Mouse (Mus musculus) urinary bladder, postnatal 10 days (tissue): ENCODE data around the gene Pqlc2.

Experiments used
- DNase-seq: peaks from one replicate; pipeline ENCODE4 v3.0.0; 2022; ENCODE audit warnings: low spot score

The Pqlc2 gene

DNA sequence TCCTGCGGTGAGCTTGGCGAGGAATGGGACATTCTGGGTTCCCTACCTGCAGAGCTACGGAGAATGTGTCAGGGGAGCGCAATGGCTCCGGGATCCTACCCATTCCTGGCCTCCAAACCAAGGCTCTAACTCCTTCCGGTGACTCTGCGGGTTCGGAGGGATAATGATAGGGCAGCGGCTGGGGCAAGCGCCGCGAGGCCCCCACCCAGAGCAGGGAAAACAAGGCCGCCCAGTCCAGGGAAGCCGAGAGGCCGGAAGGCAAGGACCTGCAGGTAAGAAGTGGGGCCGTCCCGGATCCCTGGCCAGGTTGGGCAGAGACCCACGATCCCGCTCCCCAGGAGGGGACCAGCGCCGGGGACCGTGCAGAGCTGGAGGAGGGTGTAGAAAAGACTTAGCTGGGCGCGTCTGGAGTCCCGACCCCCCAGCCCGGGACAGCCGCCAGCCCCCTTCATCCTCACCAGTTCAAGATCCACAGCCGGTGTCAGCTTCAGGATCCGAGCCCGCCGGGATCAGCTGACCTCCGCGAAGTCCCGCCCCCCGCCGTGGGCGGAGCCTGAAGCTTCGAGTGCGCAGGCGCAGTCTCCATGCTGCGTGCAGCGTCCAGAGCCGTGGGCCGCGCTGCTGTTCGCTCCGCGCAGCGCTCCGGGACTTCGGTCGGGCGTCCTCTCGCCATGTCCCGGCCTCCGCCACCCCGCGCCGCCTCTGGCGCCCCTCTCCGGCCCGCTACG lies at the start of gene Pqlc2, which contains the start of gene Akr7a5:
Gene Pqlc2 (minus strand): TSS at position 538 of the 728 bp plus-strand sequence.
Gene Akr7a5 (plus strand): TSS at position 574 of the 728 bp plus-strand sequence.
- peak; percentile 90 for DNase-seq

DNA sequence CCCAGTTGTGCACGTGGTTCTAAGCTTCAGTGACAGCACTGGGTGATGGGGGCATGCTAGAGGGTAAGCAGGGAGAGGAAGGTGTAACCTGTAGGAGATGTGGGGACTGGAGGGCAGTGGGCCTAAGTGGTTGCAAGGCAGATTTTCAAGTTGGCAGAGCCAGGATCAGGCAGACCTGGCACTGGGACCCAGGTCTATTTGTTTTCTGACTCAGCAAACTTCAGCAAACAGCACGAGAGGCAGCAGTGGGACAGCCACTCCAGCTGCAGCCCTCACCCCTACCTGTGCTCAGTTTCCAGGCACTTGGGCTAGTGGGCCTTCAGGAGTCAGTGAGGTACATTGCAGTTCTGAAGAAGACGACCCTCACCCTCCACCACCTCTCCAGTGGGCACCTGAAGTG lies 46.7 kb upstream of the Pqlc2 start:
- no peak for DNase-seq

DNA sequence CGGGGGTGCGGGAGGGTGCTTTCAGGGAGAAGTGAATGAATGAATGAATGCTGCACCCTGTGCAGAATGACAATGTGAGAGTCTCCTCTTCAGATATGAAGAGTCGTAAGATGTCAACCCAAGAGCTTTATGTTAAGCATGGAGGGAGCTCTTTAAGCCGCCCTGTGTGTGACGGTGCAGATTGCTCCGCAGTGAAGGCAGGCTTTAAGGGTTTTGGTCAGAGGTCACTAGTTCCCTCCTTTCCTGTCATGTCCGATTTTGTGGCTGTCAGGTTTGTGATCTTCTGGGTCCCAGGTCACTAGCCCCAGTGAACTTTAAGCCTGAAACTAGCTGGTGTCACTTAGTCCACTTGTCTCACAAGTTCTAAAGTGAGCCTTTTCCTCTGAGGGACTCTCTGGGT lies 42.3 kb upstream of the Pqlc2 start:
- no peak for DNase-seq

DNA sequence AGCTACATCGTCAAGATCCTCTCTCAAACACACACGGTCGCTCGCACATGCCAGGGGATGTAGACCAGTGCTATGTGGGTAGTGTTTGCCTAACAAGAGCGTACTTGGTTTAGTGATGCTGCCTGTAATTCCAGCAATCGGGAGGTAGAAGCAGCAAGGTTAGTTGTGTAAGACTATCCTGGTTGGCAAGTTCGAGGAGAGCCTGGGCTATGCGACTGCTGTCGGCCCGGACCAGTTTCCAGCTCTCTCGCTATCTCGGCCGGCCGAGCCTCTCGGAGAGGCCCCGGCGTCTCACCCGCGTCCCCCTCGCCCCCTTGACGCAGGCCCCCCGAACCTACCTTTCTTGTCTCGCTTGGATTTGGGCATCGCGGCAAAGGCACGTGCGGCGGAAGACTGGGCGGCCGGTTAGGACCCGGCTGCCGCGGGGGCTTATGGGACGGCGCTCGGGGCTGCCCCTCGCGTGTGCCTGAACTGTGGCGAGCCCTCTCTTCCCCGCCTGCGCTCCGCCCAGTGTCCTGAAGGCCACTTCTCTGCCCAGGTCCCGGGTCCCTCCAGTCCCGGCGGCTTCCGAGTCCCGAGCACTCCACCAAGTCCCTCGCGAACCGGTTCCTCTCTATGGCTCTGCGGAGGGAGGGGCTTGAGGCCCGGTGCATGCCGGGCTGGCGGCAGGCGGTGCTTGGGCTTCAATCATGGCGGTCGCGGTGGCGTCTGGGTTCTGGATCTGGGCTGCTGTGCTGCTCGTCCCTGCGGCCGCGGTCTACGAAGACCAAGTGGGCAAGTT lies 41.6 kb upstream of the Pqlc2 start, which contains the start of the genes Mrto4, Emc1 and Ubr4:
Gene Mrto4 (minus strand): TSS at position 646 of the 781 bp plus-strand sequence.
Gene Emc1 (plus strand): TSS at position 657 of the 781 bp plus-strand sequence.
Gene Ubr4 (plus strand): TSS at position 679 of the 781 bp plus-strand sequence.
- DNase-seq, result peak; percentile 41

DNA sequence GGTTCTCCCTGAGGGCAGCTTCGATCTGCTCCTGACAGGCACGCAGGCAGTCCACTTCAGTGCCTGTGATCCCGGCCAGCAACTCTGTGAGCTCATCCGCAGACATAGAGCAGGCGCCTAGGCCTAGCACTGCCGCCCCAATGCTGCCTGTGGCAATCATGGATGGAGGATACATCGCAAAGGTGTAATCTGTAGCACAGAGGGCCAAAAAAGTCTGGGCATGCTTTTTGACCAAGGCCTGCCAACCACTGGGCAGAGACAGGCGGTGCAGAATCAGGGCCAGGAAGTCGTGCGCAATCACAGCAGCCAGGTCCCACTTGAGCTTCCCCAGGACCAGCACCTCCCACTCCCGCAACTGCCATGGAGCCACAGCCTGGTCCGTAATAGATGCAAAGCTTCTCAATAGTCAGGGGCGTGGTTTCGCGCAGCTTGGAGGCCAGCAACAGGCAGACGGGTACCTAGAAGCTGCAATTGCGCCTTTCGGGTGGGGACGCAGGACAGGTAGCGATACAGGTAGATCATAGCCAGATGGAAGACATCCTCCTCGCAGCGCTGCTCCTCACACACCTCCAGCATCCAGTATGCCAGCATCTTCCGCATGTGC lies 35.0 kb upstream of the Pqlc2 start:
- DNase-seq, result no peak

DNA sequence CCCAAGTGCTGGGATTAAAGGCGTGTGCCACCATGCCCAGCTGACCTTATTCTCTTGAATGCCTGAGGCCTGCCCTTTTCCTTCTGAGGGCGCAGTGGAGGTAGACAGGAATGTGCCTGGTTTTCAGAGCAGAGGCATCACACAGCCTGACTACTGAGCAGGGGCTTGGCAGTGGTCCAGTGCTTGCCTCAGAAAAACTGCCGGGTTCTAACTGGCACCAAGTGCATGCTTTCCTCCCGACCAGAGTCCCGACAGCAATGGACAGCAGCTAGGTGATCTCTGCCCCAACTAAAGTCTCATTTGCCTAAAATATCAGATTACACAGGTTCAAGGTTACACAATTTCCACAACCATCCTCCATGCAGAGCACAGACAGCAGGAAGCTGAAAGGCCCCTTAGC lies 33.2 kb upstream of the Pqlc2 start:
- no peak for DNase-seq

DNA sequence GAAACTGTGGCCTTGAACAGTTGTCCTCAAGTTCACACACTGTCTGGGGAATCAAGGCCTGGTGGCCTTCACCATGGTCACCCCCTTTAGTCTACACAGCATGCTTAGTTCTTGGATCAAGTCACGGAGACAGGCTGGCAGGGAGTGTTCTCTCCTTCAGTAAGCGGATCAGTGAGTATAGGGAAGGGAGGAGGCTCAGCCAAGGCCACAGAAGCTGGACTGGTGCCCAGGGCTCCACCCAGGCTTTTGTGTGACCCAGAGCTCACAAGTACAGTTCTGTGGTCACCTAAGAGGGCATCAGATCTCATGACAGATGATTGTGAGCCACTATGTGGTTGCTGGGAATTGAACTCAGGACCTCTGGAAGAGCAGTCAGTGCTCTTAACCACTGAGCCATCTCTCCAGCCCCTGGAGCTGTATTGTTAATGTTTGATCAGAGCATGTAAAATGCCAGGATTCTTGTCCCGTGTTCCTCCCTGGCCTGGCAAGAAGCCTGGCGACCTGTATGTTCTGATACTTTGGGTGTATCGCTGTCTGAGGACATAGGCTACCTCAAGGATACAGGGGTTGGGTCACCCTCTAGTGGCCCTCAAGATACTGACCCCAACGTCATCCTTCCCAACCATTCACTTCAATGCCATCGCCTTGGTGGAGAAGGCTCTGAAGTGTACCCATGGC lies 31.2 kb upstream of the Pqlc2 start:
- no peak for DNase-seq

DNA sequence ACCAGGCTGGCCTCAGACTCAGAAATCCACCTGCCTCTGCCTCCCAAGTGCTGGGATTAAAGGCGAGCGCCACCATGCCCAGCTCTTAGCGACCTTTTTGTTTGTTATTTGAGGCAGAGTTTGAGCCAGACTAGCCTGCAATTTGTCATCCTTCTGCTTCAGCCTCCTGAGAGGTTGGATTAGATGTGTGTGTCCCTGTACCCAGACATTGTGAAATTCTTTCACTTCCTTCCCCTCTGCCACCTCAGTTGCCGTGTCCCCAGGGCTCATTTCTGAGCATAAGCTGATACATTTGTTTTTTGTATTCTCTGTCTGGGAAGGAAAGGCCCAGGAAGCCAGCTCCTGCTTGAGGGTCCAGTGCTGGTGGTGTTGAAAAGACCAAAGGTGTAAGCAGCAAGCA lies 30.3 kb upstream of the Pqlc2 start:
- no peak for DNase-seq

DNA sequence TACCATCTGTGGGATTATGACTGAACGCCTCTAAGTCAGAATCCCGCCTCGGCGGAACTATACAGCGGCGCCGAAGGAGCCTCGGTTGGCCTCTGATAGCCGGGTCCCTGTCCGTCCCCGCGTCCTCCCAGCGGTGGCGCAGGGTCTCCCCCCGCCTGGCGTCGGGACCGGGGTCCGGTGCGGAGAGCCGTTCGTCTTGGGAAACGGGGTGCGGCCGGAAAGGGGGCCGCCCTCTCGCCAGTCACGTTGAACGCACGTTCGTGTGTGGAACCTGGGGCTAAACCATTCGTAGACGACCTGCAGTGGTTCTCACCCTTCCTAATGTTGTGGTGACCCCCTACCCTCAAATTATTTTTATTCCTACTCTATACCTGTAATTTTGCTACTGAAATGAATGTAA lies 27.6 kb upstream of the Pqlc2 start:
- DNase-seq, result no peak

DNA sequence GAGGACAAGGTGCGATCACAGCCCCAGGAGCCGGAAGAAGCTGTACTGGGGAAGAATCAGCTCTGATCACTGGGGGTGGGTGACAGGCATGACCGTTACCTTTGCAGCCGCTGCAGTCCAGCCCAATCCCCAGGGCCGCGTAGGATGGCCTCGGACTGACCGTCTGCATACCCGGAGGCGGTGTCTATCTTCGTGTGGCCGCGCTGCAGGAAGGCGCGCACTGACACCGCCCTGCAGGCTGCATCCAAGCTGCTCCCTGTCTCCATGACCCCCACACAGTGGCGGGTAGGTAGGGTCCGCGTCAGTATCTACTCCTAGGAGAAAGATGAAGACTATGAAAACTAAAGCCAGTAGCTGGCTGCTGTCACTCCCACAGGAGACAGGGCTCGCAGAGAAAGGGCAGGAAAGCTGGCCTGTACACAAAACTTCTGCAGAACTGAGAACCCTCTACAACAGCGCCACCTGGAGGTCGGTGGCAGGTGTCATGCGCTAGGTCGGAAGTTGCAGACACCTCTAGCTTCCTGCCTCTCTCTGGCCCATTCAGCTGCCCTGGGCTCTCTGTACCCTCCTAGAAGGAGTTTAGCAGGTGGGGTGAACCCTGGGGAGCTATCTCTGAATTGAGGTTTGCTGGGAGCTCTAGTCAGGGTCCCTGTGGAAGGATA lies 26.4 kb upstream of the Pqlc2 start:
- DNase-seq, result peak; percentile 42

DNA sequence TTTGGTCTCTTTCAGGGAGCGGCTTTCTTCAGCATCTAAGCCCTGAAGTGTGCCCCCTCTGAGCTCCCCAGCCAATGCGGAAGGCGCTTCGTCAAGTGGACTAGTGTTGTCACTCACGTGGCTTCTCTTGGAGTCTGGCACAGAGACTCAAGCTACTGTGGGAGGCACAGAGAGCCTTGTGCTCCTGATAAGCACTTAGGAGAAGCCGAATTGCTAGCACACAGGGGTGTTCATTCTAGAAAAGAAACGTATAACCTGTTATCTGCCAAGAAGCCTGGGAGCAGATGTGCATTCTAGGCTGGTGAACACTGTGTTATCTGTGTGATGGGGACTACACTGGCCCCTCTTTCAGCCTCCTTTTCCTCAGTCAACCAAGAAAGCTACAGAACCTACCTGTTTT lies 25.0 kb upstream of the Pqlc2 start:
- no peak for DNase-seq

DNA sequence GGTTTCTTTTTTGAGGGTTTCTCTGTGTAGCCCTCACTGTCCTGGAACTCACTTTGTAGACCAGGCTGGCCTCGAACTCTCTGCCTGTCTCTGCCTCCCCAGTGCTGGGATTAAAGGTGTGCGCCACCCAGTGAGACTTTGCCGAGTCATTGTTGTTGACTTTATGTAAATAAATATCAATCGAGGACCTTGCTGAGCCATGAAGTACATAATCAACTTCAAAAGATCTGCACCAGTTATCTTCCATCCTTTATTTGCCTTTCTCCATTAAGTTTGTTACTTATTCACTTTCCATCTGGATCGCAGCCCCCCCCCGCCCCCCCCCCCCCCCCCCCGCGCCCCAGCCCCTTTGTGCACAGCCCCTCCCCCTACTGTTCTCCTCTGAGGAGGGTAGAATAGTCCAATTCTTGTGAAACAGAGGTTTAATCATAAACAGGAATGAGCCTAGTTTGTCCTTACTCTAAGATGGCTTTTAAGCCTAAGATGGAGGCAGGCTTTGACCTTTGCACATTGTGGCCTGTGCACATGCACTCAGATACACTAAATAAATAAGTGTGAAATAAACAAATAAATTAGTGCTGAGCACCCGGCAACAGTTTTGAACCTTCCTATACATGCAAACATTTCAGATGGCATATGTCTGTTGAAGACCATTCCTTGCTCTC lies 24.3 kb upstream of the Pqlc2 start:
- no peak for DNase-seq

DNA sequence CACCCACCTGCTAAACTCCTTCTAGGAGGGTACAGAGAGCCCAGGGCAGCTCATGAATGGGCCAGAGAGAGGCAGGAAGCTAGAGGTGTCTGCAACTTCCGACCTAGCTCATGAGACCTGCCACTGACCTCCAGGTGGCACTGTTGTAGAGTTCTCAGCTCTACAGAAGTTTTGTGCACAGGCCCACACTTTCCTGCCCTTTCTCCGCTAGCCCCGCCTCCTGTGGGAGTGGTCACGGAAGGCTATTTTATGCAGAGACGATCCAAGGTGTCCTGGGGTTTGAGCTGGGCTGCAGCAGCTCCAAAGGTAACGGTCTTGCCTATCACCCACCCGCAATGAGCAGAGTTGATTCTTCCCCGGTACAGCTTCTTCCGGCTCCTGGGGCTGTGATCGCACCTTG lies 20.1 kb upstream of the Pqlc2 start:
- no peak for DNase-seq

DNA sequence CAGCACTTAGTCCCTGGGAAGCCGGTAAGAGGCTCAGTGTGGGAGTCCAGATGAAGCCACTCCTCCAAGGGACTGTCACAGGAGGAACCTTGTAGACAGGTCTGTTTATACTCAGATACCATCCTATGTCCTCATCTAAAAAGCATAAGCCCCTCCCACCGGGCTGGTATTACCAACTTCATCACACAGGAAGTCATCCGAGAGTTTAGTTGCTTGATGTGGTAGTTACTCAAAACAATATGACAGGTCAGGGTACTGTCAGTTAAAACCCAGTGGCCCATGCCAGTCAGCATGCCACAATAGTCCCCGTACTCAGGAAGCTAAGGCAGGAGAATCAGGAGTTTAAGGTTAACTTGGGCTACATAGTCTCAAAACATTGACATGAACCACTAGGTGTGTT lies 9.2 kb upstream of the Pqlc2 start:
- DNase-seq, result no peak

DNA sequence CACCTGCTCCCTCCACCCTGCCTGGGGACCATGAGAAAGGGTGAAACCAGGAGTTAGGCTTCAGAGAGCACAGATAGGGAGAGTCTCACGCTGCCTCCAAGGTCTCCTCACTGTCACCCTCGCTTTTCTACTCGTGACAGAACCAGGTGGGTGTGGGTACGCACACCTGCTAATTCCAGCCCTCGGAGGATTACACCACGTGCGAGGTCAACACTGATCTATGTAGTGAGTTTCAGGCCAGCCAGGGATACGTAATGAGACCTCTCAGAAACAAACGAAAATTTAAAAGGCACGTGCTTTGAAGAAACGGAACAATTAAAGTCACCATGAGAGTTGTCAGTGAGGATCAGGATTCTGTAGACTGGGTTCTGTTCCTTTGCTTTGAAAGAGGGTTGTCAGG lies 7.9 kb upstream of the Pqlc2 start:
- no peak for DNase-seq

DNA sequence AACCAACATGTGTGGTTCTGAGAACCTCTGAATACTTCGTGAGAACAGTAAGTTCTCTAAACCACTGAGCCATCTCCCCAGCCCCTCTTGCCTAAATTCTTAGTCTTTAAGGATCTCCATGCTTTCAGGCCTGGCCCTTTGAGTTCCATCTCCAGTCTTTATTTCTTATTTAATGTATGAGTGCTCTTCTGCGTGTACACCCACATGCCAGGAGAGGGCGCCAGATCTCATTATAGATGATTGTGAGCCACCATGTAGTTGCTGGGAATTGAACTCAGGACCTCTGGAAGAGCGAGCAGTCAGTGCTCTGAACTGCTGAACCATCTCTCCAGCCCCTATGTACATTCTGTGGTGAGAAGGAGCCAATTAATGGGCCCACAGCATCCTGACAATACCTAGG lies 2.1 kb upstream of the Pqlc2 start:
- no peak for DNase-seq

DNA sequence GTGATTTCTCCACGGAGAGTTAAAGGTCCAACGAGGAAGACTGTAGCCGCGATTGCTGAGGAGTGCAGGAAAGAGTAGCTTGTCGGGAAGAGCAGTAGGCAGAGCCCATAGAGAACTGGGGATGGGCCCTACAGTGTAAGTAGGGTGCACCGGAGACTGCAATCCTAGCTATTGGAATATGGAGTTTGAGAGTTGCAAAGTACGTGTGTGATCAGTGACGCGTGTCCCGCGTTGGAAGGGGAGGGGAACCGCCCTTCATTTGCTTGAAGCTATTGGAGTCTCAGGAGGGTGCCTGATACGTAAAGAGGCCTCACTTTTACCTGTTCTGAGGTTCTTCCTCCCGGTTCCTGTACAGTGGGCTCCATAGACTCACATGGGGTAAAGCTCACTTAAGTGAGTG lies 1.2 kb upstream of the Pqlc2 start:
- no peak for DNase-seq

DNA sequence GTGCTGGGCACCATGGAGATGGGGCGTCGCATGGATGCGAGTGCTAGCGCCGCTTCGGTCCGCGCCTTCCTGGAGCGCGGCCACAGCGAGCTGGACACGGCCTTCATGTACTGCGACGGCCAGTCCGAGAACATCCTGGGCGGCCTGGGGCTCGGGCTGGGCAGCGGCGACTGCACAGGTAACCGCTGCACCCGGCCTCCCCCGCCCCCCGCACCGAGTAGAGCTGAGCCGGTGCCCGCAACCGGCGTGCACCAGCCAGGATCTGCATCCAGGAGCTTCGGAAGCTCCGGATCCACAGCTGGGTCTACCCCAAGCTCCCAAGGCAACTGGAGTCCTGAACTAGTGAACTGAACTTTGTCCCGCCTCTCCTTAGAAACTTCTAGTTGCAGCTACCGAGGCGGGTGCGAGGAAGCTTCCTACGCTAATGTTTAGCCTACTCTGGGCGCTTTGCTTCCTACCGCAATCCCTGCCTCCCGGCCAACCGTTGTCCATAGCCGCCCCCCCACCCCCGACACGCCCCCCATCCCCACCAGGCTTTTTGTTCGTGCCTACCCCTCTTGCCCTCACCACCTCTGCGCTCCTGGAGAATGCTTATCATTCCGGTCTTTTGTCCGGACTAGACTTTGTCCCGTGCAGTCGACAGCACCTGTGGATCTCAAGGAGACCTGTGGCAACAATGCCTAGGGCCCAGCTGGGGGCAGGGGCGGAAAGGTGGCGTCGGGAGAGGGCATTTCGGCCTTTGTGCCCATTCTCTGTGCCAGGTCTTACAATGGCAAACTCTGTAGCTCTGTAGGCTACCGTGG lies 592 bp upstream of the Pqlc2 start:
- no peak for DNase-seq

DNA sequence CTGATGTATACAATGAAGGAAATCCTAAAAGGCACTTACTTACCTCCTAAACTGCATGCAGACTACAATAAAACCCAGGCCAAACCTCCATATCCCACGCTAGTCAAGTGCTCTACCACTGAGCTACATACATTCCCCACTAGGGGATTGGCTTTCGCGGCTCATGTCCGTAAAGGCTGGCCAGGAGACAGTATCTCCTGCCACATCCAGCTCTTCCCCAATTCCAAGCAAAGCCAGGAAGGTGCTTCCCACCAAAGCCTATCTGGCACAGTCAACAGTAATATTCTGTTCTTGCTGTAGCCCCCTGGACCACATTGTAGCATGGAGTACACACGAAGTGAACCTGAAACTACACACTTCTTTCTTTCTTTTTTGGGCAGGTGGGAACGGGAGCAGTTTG lies 857 bp downstream of the Pqlc2 start:
- no peak for DNase-seq

DNA sequence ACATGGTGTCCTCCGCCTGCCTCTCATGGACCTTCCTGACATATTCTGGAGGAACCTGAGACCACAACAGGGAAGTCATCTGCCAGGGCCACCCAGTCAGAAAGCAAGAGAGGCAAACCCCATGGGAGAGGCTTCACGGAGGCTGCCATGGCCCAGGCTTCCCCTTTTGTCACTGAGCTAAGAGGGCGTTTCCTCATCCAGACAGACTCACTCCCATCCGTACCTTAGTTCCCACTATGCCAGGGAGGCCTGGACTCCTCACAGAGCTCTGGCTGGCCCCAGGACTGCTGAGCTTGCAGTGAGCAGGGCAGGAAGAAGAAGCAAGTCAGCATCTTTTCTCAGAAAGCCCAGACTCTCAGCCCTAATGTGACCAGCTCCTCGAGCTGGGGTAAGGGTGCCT lies 2.6 kb downstream of the Pqlc2 start:
- DNase-seq, result no peak
